Mouse (Mus musculus) brain, embryonic 14.5 days (tissue): Measurements from ENCODE around the gene Ap5b1.

Experiments used
- CTCF ChIP-seq: fragments of 200-500 bp; IDR thresholded peaks from 2 replicates; pipeline ENCODE4 v1.5.1; 2012; ENCODE audit warnings: inconsistent platforms, mild to moderate bottlenecking, moderate library complexity, borderline replicate concordance; ENCODE audit not compliant: insufficient read depth, insufficient read length; ENCODE audit errors: extremely low read depth
- POLR2A ChIP-seq: fragments of 200-500 bp; IDR thresholded peaks from 2 replicates; pipeline ENCODE4 v1.6.1; 2012; ENCODE audit warnings: mild to moderate bottlenecking, inconsistent platforms, borderline replicate concordance; ENCODE audit not compliant: poor library complexity, insufficient read depth, insufficient read length, severe bottlenecking; ENCODE audit errors: extremely low read depth

- TF ChIP-seq CTCF, result no peak
- TF ChIP-seq POLR2A, result no peak
These were observed 4.0 kb downstream of the Ap5b1 start for GRCm38 (mm10) chr19:5571831-5572230.
